Mouse (Mus musculus) thymus, adult 2 months (tissue): ENCODE measurements around the gene Lrrc28. TPM values are rescaled to one million over a fixed set of nuclear protein-coding genes. Genes with fewer than 3 reads are reported as not detected.

Experiments used
- DNase-seq: peaks from one replicate; pipeline ENCODE4 v3.0.0; 2021
- H3K27ac ChIP-seq: fragments of 200-500 bp; 2 replicates; pipeline ENCODE4 v1.5.1; 2012; ENCODE audit warnings: low read length, control low read depth; ENCODE audit not compliant: control insufficient read depth, insufficient read depth
- H3K27me3 ChIP-seq: fragments of 200-500 bp; 2 replicates; pipeline ENCODE4 v1.6.1; 2012; ENCODE audit warnings: mild to moderate bottlenecking, low read length, moderate library complexity, mixed read lengths; ENCODE audit not compliant: control insufficient read depth, insufficient read depth
- H3K36me3 ChIP-seq: fragments of 200-500 bp; 2 replicates; pipeline ENCODE4 v1.6.1; 2012; ENCODE audit warnings: mild to moderate bottlenecking, low read length, moderate library complexity; ENCODE audit not compliant: control insufficient read depth, insufficient read depth
- H3K4me1 ChIP-seq: fragments of 200-500 bp; replicated peaks from 2 replicates; pipeline ENCODE4 v1.6.1; 2012; ENCODE audit warnings: low read length; ENCODE audit not compliant: control insufficient read depth, insufficient read depth
- H3K4me3 ChIP-seq: fragments of 200-500 bp; 2 replicates; pipeline ENCODE4 v1.5.1; 2012; ENCODE audit warnings: mild to moderate bottlenecking, low read length, control low read depth, moderate library complexity; ENCODE audit not compliant: control insufficient read depth, insufficient read depth
- CTCF ChIP-seq: fragments of 200-500 bp; IDR thresholded peaks from 2 replicates; pipeline ENCODE4 v1.5.1; 2012; ENCODE audit warnings: mild to moderate bottlenecking, control low read depth, low read length, moderate library complexity, borderline replicate concordance; ENCODE audit not compliant: control insufficient read depth, poor library complexity, insufficient read depth; ENCODE audit errors: extremely low read depth
- POLR2A ChIP-seq: fragments of 200-500 bp; IDR thresholded peaks from 2 replicates; pipeline ENCODE4 v1.6.1; 2012; ENCODE audit warnings: mild to moderate bottlenecking, low read length, control low read depth, moderate library complexity; ENCODE audit not compliant: control insufficient read depth, poor library complexity, insufficient read depth; ENCODE audit errors: extremely low read depth
- WGBS: fragments of 180-500 bp; shearing (Covaris S2); methylation state at CpG from one replicate; pipeline ENCODE4 v1.1.7; 2018; 5-methylcytosine and 5-hydroxymethylcytosine counted together
- polyA plus RNA-seq: library from polyadenylated mRNA; depleted of rRNA; stranded (reverse); fragments of >200 nt; gene quantifications from 2 replicates; pipeline ENCODE4 v1.2.3, GENCODE M21; 2012

Gene Lrrc28
- polyA plus RNA-seq, 1 experiment: 39.4 TPM

DNA sequence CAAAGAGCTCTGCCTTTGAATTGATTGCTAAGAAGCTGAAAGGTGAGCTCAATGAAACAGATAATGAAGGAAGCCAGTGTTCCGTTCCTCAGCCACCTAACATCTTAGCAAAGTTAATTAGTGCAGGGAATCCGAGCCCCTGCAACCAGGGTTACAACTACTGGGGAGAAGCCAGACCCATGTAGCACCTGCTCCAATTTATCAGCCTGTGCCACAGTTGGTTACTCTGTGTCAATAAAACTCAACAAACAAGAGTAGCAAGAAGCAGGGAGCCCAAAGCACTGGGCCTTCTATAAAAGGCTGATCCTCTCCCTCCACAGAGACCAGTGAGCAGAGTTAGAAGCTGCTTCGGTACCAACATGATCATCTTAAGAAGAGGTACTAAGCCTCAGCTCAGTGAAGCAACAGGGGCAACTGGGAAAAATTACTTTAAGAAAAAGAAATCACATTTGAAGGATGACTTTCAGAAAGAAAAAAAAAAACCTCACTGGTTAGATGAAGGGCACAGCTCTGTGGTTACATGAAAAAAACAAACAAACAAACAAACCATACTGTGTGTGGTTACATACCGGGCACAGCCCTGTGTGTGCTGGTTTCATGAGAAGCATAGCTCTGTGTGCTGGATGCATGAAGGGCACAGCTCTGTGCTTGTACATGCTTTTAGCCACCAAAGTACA, 36.6 kb downstream of the Lrrc28 start:
- TF ChIP-seq CTCF: no peak
- TF ChIP-seq POLR2A: no peak
- Histone ChIP-seq H3K4me3 (no peak overlapping the region), H3K36me3 (no peaks in the 10 kb centered on the region), H3K27ac (no peak overlapping the region), H3K4me1 (no peaks in the 10 kb centered on the region), H3K27me3 (no peaks in the 10 kb centered on the region)
- 96% methylated on average over 4 of the region's 4 CpGs for WGBS
- no peak for DNase-seq

DNA sequence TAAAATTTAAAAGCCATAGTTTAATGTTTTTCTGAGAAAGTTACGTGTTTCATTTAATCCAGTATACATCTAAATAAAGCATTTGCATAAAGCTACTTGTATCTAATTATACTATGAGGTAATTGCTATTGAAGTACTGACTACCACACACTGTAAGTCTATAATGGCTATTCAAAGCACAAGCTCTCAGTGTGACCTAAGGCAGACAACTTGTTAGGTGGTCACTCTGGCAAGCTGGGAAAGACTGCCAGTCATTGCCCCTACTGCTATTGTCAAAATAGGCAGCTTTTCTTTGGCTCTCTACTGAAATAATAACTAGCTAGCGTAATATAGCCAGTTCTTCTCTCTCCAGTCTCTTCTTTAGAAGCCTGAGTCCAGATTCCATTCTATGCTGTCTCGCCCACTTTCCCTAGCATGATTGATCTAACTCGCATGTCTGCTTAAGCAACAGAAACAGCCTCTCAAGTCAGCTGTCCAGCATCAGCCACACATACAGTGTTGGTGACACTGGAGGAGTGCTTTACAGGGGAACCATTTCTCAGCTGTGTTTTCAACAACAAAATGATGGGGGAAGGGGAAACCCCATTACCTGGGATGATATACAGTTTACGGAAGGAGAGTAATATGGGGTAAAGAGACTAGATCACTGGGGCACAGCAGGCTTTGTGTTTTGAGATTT, 37.3 kb downstream of the Lrrc28 start:
- Histone ChIP-seq H3K4me3 (no peak overlapping the region), H3K36me3 (no peaks in the 10 kb centered on the region), H3K4me1 (no peaks in the 10 kb centered on the region), H3K27me3 (no peaks in the 10 kb centered on the region), H3K27ac (no peak overlapping the region)
- TF ChIP-seq POLR2A (no peak), CTCF (no peak)
- no peak for DNase-seq
- 97% methylated on average over 5 of the region's 5 CpGs for WGBS

DNA sequence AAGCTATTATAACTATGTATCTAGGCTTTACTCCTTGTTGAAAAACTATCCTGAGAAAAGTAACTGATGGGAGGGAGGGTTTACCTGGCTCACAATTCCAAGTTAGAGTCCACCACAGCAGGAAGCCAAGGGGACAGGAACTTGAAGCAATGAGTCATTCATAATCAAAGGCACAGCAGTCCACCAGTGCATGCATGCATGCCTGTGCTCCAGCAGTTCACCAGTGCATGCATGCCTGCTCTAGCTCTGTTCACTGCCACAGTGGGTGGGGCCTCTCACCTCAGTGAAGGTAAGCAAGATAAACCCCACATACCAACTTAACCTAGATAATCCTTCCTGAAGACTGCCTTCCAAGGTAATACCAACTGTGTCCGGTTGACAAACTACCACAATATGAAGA, 38.8 kb downstream of the Lrrc28 start:
- WGBS: 100% methylated on average over 1 of the region's 1 CpGs
- Histone ChIP-seq H3K27me3 (no peaks in the 10 kb centered on the region), H3K4me1 (no peaks in the 10 kb centered on the region), H3K36me3 (no peaks in the 10 kb centered on the region), H3K27ac (no peak overlapping the region), H3K4me3 (no peak overlapping the region)
- TF ChIP-seq POLR2A: no peak
- TF ChIP-seq CTCF: no peak
- no peak for DNase-seq

DNA sequence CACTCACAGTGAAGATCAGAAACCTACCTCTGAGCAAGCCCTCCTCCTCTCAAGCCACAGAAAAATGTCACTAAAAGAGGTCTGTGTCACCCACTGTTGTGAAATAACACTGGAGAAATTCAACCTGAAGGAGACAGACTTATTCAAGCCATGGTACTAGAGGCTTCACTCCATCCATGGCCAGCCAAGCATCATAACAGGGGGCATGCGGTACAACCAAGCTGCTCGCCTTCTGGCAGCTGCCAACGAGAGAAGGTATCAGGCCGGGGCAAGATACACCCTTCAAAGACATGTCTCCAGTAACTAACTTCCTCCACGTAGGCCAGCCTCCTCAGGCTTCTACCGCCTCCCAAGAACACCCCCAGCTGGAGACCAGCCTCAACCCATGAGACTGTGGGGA, 40.0 kb downstream of the Lrrc28 start:
- 78% methylated on average over 6 of the region's 6 CpGs for WGBS

DNA sequence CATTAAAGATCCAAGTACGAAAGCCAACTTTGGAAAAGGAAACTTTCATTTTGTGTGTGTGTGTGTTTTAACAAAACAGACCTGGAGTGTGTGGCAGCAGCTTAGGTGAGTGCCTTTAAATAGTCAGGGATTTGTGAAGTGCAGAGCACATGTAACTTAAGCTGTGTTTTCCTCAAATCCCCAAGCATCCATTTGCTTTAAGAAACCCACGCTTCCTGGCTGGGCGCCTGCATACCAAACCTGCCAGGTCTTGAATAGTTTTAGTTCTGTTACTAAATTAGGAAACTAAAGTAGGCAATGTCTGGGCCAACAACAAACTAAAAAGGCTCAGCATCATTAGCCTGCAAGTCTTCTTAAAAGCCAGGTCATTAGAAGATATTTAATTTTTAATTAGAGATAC, 47.0 kb downstream of the Lrrc28 start:
- no peak for DNase-seq
- Histone ChIP-seq H3K27me3 (no peaks in the 10 kb centered on the region), H3K27ac (no peak overlapping the region), H3K4me3 (no peak overlapping the region), H3K4me1 (no peaks in the 10 kb centered on the region), H3K36me3 (no peaks in the 10 kb centered on the region)
- 94% methylated on average over 3 of the region's 3 CpGs for WGBS
- no peak for TF ChIP-seq CTCF
- TF ChIP-seq POLR2A: no peak

More for the DNA sequence above, 40.0 kb downstream of the Lrrc28 start:
- Histone ChIP-seq H3K36me3 (no peaks in the 10 kb centered on the region), H3K4me3 (no peak overlapping the region), H3K4me1 (no peaks in the 10 kb centered on the region), H3K27me3 (no peaks in the 10 kb centered on the region), H3K27ac (no peak overlapping the region)
- no peak for TF ChIP-seq POLR2A
- no peak for TF ChIP-seq CTCF
- DNase-seq: no peak

DNA sequence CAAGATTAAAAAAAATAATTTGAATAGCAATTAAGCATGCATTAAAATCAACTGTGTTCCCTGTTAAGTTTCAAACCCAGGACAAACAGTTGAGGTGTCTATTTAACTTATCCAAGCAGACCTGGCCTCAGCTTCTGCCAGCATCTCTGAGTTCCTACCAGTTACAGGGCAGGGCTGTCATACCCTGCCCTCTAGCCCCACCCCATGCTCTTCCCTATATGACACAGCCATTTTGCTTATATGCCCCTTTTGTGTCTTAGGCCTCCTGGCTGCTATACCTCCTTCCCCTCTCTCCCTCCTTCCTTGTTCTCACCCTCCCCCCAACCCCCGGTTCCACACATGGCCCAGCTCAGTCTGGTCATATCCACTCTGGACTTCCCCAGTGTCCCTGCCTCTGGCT, 48.1 kb downstream of the Lrrc28 start:
- Histone ChIP-seq H3K27ac (no peak overlapping the region), H3K4me1 (no peaks in the 10 kb centered on the region), H3K36me3 (no peaks in the 10 kb centered on the region), H3K27me3 (no peaks in the 10 kb centered on the region), H3K4me3 (no peak overlapping the region)
- 100% methylated on average over 1 of the region's 1 CpGs for WGBS
- DNase-seq: no peak
- TF ChIP-seq CTCF (no peak), POLR2A (no peak)

DNA sequence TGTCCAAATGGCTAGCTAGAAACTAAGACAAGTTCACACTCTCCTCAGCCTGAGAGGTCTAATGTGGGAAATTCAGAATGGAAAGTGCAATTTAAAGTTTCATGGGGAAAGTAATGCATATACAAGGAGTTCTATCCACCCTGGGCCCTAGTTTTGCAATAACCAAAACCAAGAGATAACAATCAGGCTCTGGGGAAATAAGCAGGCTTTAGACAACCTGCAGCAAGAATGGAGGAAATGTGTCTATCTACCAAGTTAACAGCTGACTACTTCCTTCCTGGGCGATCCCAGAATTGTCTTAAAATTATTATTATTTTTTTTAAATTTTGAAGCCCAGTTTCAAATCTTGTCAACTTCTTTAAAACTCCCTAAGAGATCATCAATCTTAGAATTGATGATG, 48.7 kb downstream of the Lrrc28 start:
- DNase-seq: no peak
- WGBS: 84% methylated on average over 1 of the region's 1 CpGs
- TF ChIP-seq CTCF (no peak), POLR2A (no peak)
- no peaks in the 10 kb centered on the region for H3K36me3 ChIP-seq
- no peaks in the 10 kb centered on the region for H3K4me1 ChIP-seq
- H3K27ac ChIP-seq: no peak overlapping the region
- no peaks in the 10 kb centered on the region for H3K27me3 ChIP-seq
- H3K4me3 ChIP-seq: no peak overlapping the region

DNA sequence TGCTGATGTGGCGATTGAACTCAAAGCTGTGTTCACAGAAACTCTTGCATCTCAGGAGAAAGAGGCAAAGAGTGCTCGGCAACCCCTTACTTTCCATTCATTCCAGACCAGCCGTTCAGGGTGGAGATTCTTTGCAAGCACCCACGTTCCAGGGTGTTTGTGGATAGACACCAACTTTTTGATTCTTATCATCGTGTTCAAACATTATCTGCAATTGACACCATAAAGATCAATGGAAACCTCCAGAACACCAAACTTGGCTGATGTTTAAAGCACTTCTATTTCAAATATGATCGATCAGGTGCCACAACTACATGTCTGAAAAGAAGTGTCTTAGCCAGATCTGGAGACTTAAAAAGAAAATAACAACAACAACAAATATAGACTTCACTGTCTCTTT, 51.2 kb downstream of the Lrrc28 start:
- Histone ChIP-seq H3K27ac (no peak overlapping the region), H3K27me3 (no peaks in the 10 kb centered on the region), H3K4me3 (no peak overlapping the region), H3K36me3 (no peaks in the 10 kb centered on the region), H3K4me1 (no peaks in the 10 kb centered on the region)
- DNase-seq: no peak
- TF ChIP-seq CTCF: no peak
- no peak for TF ChIP-seq POLR2A
- 94% methylated on average over 6 of the region's 6 CpGs for WGBS
